Mouse (Mus musculus) liver, embryonic 15.5 days (tissue): ENCODE data around the gene Cabcoco1. TPM values are rescaled to one million over a fixed set of nuclear protein-coding genes. Genes with fewer than 3 reads are reported as not detected.

Source experiments
- ATAC-seq: fragments of 200-750 bp; cut with Nextera tagmentation; 2 replicates; pipeline ENCODE4 v1.8.0; 2017; ENCODE audit warnings: moderate number of reproducible peaks, mild to moderate bottlenecking, moderate library complexity; ENCODE audit not compliant: insufficient read depth
- H3K27ac ChIP-seq: fragments of 300-500 bp; sonication (generic); replicated peaks from 2 replicates; pipeline ENCODE4 v1.5.1; 2015; ENCODE audit warnings: mild to moderate bottlenecking, inconsistent platforms
- H3K27me3 ChIP-seq: fragments of 300-500 bp; sonication (generic); 2 replicates; pipeline ENCODE4 v1.6.1; 2015; ENCODE audit warnings: mild to moderate bottlenecking, inconsistent platforms
- H3K36me3 ChIP-seq: fragments of 300-500 bp; sonication (generic); replicated peaks from 2 replicates; pipeline ENCODE4 v1.6.1; 2015; ENCODE audit warnings: moderate library complexity, mild to moderate bottlenecking, inconsistent platforms
- H3K4me1 ChIP-seq: fragments of 300-500 bp; sonication (generic); replicated peaks from 2 replicates; pipeline ENCODE4 v1.6.1; 2015; ENCODE audit warnings: inconsistent platforms
- H3K4me2 ChIP-seq: fragments of 300-500 bp; sonication (generic); 2 replicates; pipeline ENCODE4 v1.6.1; 2015; ENCODE audit warnings: moderate library complexity, mild to moderate bottlenecking, inconsistent platforms
- H3K4me3 ChIP-seq: fragments of 300-500 bp; sonication (generic); replicated peaks from 2 replicates; pipeline ENCODE4 v1.5.1; 2015; ENCODE audit warnings: mild to moderate bottlenecking, inconsistent platforms
- H3K9ac ChIP-seq: fragments of 300-500 bp; sonication (generic); 2 replicates; pipeline ENCODE4 v1.6.1; 2015; ENCODE audit warnings: moderate library complexity, mild to moderate bottlenecking, inconsistent platforms
- H3K9me3 ChIP-seq: fragments of 300-500 bp; sonication (generic); replicated peaks from 2 replicates; pipeline ENCODE4 v1.6.1; 2016; ENCODE audit warnings: inconsistent platforms
- WGBS: fragments of 180-500 bp; shearing (Covaris S2); methylation state at CpG from one replicate; pipeline ENCODE4 v1.1.7; 2015; ENCODE audit warnings: mixed read lengths; ENCODE audit not compliant: insufficient replicate concordance; 5-methylcytosine and 5-hydroxymethylcytosine counted together
- polyA plus RNA-seq: library from polyadenylated mRNA; unstranded; fragments of >200 nt; fragmentation: Nextera tagmentation; extraction: Ambion mirVana; gene quantifications from 2 replicates; pipeline ENCODE4 v1.2.1, GENCODE M21; 2015

The Cabcoco1 gene
- polyA plus RNA-seq, 1 experiment from 2014 or later = 0.96 TPM

GRCm38 (mm10) chr10:68504586-68505152 lies 37.0 kb downstream of the Cabcoco1 start:
- no peaks in the 10 kb centered on the region for H3K9me3 ChIP-seq
- ATAC-seq = no peak
- WGBS = 76% methylated on average over 9 of the region's 9 CpGs
- no peaks in the 10 kb centered on the region for H3K27me3 ChIP-seq
- H3K27ac ChIP-seq = no peak overlapping the region
- H3K4me3 ChIP-seq = no peak overlapping the region
- no peak overlapping the region for H3K9ac ChIP-seq
- H3K4me1 ChIP-seq = no peaks in the 10 kb centered on the region
- H3K36me3 ChIP-seq = no peaks in the 10 kb centered on the region
- no peak overlapping the region for H3K4me2 ChIP-seq

- WGBS = 58% methylated on average over 6 of the region's 6 CpGs
- Histone ChIP-seq H3K4me3 (no peak overlapping the region), H3K9me3 (no peaks in the 10 kb centered on the region), H3K27ac (no peak overlapping the region), H3K4me2 (no peak overlapping the region), H3K36me3 (no peaks in the 10 kb centered on the region), H3K4me1 (no peaks in the 10 kb centered on the region), H3K27me3 (no peaks in the 10 kb centered on the region), H3K9ac (no peak overlapping the region)
- ATAC-seq = no peak
Measured at GRCm38 (mm10) chr10:68501067-68501466, 40.6 kb downstream of the Cabcoco1 start.

GRCm38 (mm10) chr10:68495246-68495645 lies 46.5 kb downstream of the Cabcoco1 start:
- no peak overlapping the region for H3K27ac ChIP-seq
- no peak overlapping the region for H3K4me3 ChIP-seq
- no peaks in the 10 kb centered on the region for H3K4me1 ChIP-seq
- H3K4me2 ChIP-seq = no peak overlapping the region
- no peak overlapping the region for H3K9ac ChIP-seq
- no peaks in the 10 kb centered on the region for H3K36me3 ChIP-seq
- WGBS = 79% methylated on average over 2 of the region's 2 CpGs
- no peak for ATAC-seq
- no peaks in the 10 kb centered on the region for H3K27me3 ChIP-seq
- no peaks in the 10 kb centered on the region for H3K9me3 ChIP-seq

- ATAC-seq = no peak
- 72% methylated on average over 11 of the region's 11 CpGs for WGBS
- H3K4me2 ChIP-seq = no peak overlapping the region
Measured at GRCm38 (mm10) chr10:68491557-68491956, 50.1 kb downstream of the Cabcoco1 start.

GRCm38 (mm10) chr10:68490781-68491180 lies 50.9 kb downstream of the Cabcoco1 start:
- H3K27me3 ChIP-seq = no peaks in the 10 kb centered on the region
- no peaks in the 10 kb centered on the region for H3K4me1 ChIP-seq
- no peak overlapping the region for H3K4me2 ChIP-seq
- no peak overlapping the region for H3K4me3 ChIP-seq
- 22% methylated on average over 6 of the region's 6 CpGs for WGBS
- no peak for ATAC-seq
- no peak overlapping the region for H3K27ac ChIP-seq
- no peak overlapping the region for H3K9ac ChIP-seq
- no peaks in the 10 kb centered on the region for H3K36me3 ChIP-seq
- H3K9me3 ChIP-seq = no peaks in the 10 kb centered on the region

More at GRCm38 (mm10) chr10:68491557-68491956, 50.1 kb downstream of the Cabcoco1 start:
- Histone ChIP-seq H3K36me3 (no peaks in the 10 kb centered on the region), H3K27me3 (no peaks in the 10 kb centered on the region), H3K27ac (no peak overlapping the region), H3K9ac (no peak overlapping the region), H3K9me3 (no peaks in the 10 kb centered on the region), H3K4me1 (no peaks in the 10 kb centered on the region), H3K4me3 (no peak overlapping the region)

- 49% methylated on average over 8 of the region's 8 CpGs for WGBS
- no peak overlapping the region for H3K27ac ChIP-seq
- H3K4me2 ChIP-seq = no peak overlapping the region
- no peak overlapping the region for H3K9ac ChIP-seq
- ATAC-seq = no peak
- no peaks in the 10 kb centered on the region for H3K4me1 ChIP-seq
- H3K9me3 ChIP-seq = no peaks in the 10 kb centered on the region
- no peak overlapping the region for H3K4me3 ChIP-seq
- no peaks in the 10 kb centered on the region for H3K27me3 ChIP-seq
- H3K36me3 ChIP-seq = no peaks in the 10 kb centered on the region
Measured at GRCm38 (mm10) chr10:68472799-68473198, 68.9 kb downstream of the Cabcoco1 start.

GRCm38 (mm10) chr10:68465737-68466327 lies 75.9 kb downstream of the Cabcoco1 start:
- Histone ChIP-seq H3K27me3 (no peaks in the 10 kb centered on the region), H3K4me2 (no peak overlapping the region), H3K9ac (no peak overlapping the region), H3K27ac (no peak overlapping the region), H3K9me3 (no peaks in the 10 kb centered on the region), H3K4me3 (no peak overlapping the region), H3K4me1 (no peaks in the 10 kb centered on the region), H3K36me3 (no peaks in the 10 kb centered on the region)
- 57% methylated on average over 4 of the region's 4 CpGs for WGBS
- ATAC-seq = no peak

GRCm38 (mm10) chr10:68464943-68465342 lies 76.8 kb downstream of the Cabcoco1 start:
- no peak overlapping the region for H3K27ac ChIP-seq

GRCm38 (mm10) chr10:68459784-68460183 lies 81.9 kb downstream of the Cabcoco1 start:
- Histone ChIP-seq H3K27ac (no peak overlapping the region), H3K9ac (no peak overlapping the region), H3K4me1 (no peaks in the 10 kb centered on the region; the same call in 1 of the 2 replicates), H3K27me3 (no peaks in the 10 kb centered on the region), H3K4me3 (no peak overlapping the region), H3K4me2 (no peak overlapping the region), H3K36me3 (no peaks in the 10 kb centered on the region), H3K9me3 (no peaks in the 10 kb centered on the region)
- WGBS = 72% methylated on average over 11 of the region's 11 CpGs
- ATAC-seq = no peak

More at GRCm38 (mm10) chr10:68464943-68465342, 76.8 kb downstream of the Cabcoco1 start:
- Histone ChIP-seq H3K4me1 (no peaks in the 10 kb centered on the region), H3K4me3 (no peak overlapping the region), H3K9me3 (no peaks in the 10 kb centered on the region), H3K27me3 (no peaks in the 10 kb centered on the region), H3K4me2 (no peak overlapping the region), H3K9ac (no peak overlapping the region), H3K36me3 (no peaks in the 10 kb centered on the region)
- no peak for ATAC-seq
- WGBS = 35% methylated on average over 7 of the region's 7 CpGs

- Histone ChIP-seq H3K4me2 (no peak overlapping the region), H3K9ac (no peak overlapping the region), H3K4me3 (no peak overlapping the region), H3K27me3 (no peaks in the 10 kb centered on the region), H3K4me1 (no peaks in the 10 kb centered on the region; the same call in 1 of the 2 replicates), H3K36me3 (no peaks in the 10 kb centered on the region), H3K27ac (no peak overlapping the region), H3K9me3 (no peaks in the 10 kb centered on the region)
- no peak for ATAC-seq
- WGBS = 71% methylated on average over 7 of the region's 7 CpGs
Measured at GRCm38 (mm10) chr10:68457019-68457418, 84.7 kb downstream of the Cabcoco1 start.

- Histone ChIP-seq H3K4me1 (no peaks in the 10 kb centered on the region), H3K36me3 (no peaks in the 10 kb centered on the region), H3K9me3 (no peaks in the 10 kb centered on the region), H3K4me3 (no peak overlapping the region), H3K4me2 (no peak overlapping the region), H3K9ac (no peak overlapping the region), H3K27me3 (no peaks in the 10 kb centered on the region), H3K27ac (no peak overlapping the region)
- no peak for ATAC-seq
Measured at GRCm38 (mm10) chr10:68454541-68454940, 87.2 kb downstream of the Cabcoco1 start.

GRCm38 (mm10) chr10:68446797-68447125 lies 94.9 kb downstream of the Cabcoco1 start:
- Histone ChIP-seq H3K27me3 (no peaks in the 10 kb centered on the region), H3K36me3 (no peaks in the 10 kb centered on the region), H3K9ac (no peak overlapping the region), H3K4me2 (peak overlapping the region; percentile 47), H3K4me3 (no peak overlapping the region), H3K27ac (peak overlapping the region; percentile 76), H3K4me1 (peaks cover 21% of the 10 kb centered on the region), H3K9me3 (no peaks in the 10 kb centered on the region)
- 19% methylated on average over 5 of the region's 5 CpGs for WGBS
- ATAC-seq = peak; percentile 92
